In genomic region chr5:50904779-50905178, GRCm38 (mm10) we compare ENCODE assay signal across 20 mouse cellular contexts.
"Had no signal": no experiment of that assay in that cellular context is flagged by ENCODE, and none has a peak within 500 bp of the region (broad histone marks: within the 10 kb centered on the region; RNA-seq: fewer than 3 reads in every experiment).

No protein-coding gene starts in this region.

- ATAC-seq: liver, postnatal 0 days; lung, postnatal 0 days; midbrain, embryonic 13.5 days; midbrain, embryonic 16.5 days had no signal

- H3K36me3 ChIP-seq: limb, embryonic 12.5 days; limb, embryonic 15.5 days; midbrain, embryonic 10.5 days; midbrain, embryonic 13.5 days; neural tube, embryonic 13.5 days; stomach, embryonic 15.5 days had no signal

- H3K27ac ChIP-seq: limb, embryonic 12.5 days; limb, embryonic 15.5 days; liver, embryonic 14.5 days; midbrain, embryonic 10.5 days; midbrain, embryonic 13.5 days; neural tube, embryonic 13.5 days; stomach, embryonic 15.5 days had no signal

- H3K9ac ChIP-seq: limb, embryonic 12.5 days; limb, embryonic 15.5 days; liver, embryonic 14.5 days; liver, postnatal 0 days; lung, embryonic 14.5 days; midbrain, embryonic 13.5 days; neural tube, embryonic 13.5 days; stomach, embryonic 15.5 days had no signal

- DNase-seq: left cerebral cortex, postnatal 4 days; liver, postnatal 0 days; lung, embryonic 14.5 days; lung, postnatal 36 days; retina, postnatal 1 day; right cerebral cortex, postnatal 25 days; spleen, adult 18-20 months; thymus, postnatal 25 days had no signal

- H3K4me2 ChIP-seq: limb, embryonic 12.5 days; limb, embryonic 15.5 days; liver, embryonic 11.5 days; lung, embryonic 14.5 days; midbrain, embryonic 13.5 days; neural tube, embryonic 13.5 days; stomach, embryonic 15.5 days had no signal

- H3K9me3 ChIP-seq: limb, embryonic 12.5 days; limb, embryonic 15.5 days; megakaryocyte, embryonic 14.5 days; midbrain, embryonic 10.5 days; midbrain, embryonic 13.5 days; neural tube, embryonic 13.5 days; stomach, embryonic 15.5 days had no signal

- H3K4me1 ChIP-seq: limb, embryonic 12.5 days; limb, embryonic 15.5 days; megakaryocyte, embryonic 14.5 days; midbrain, embryonic 10.5 days; midbrain, embryonic 13.5 days; neural tube, embryonic 13.5 days; stomach, embryonic 15.5 days had no signal

- H3K4me3 ChIP-seq: limb, embryonic 12.5 days; limb, embryonic 15.5 days; megakaryocyte, embryonic 14.5 days; midbrain, embryonic 10.5 days; midbrain, embryonic 13.5 days; myocyte; neural tube, embryonic 13.5 days; stomach, embryonic 15.5 days had no signal

- H3K27me3 ChIP-seq: limb, embryonic 12.5 days; limb, embryonic 15.5 days; megakaryocyte, embryonic 14.5 days; midbrain, embryonic 13.5 days; neural tube, embryonic 13.5 days; stomach, embryonic 15.5 days had no signal
